Mouse (Mus musculus) kidney, adult 2 months (tissue): ENCODE data around the gene Ch25h. TPM values are rescaled to one million over a fixed set of nuclear protein-coding genes. Genes with fewer than 3 reads are reported as not detected.

Experiments
- DNase-seq: peaks from one replicate; pipeline ENCODE4 v3.0.0; 2021
- H3K27ac ChIP-seq: fragments of 200-500 bp; 2 replicates; pipeline ENCODE4 v1.5.1; 2012; ENCODE audit warnings: low read depth, low read length, control low read depth, inconsistent platforms; ENCODE audit not compliant: insufficient read depth
- H3K27me3 ChIP-seq: fragments of 200-500 bp; replicated peaks from 2 replicates; pipeline ENCODE4 v1.6.1; 2012; ENCODE audit warnings: mild to moderate bottlenecking, moderate library complexity, low read length, inconsistent platforms; ENCODE audit not compliant: control insufficient read depth, insufficient read depth
- H3K36me3 ChIP-seq: fragments of 200-500 bp; 2 replicates; pipeline ENCODE4 v1.6.1; 2012; ENCODE audit warnings: mild to moderate bottlenecking, moderate library complexity, low read length, inconsistent platforms; ENCODE audit not compliant: control insufficient read depth, insufficient read depth
- H3K4me1 ChIP-seq: fragments of 200-500 bp; 2 replicates; pipeline ENCODE4 v1.6.1; 2011; ENCODE audit warnings: low read length; ENCODE audit not compliant: control insufficient read depth, insufficient read depth
- H3K4me3 ChIP-seq: fragments of 200-500 bp; 2 replicates; pipeline ENCODE4 v1.5.1; 2011; ENCODE audit warnings: mild to moderate bottlenecking, low read depth, low read length, control low read depth; ENCODE audit not compliant: insufficient read depth
- CTCF ChIP-seq: fragments of 200-500 bp; conservative IDR thresholded peaks from 2 replicates; pipeline ENCODE4 v1.5.1; 2011; ENCODE audit warnings: low read depth, mild to moderate bottlenecking, control low read depth, low read length, moderate library complexity, mixed read lengths; ENCODE audit not compliant: insufficient read depth, insufficient read length
- POLR2A ChIP-seq: fragments of 200-500 bp; IDR thresholded peaks from one replicate; pipeline ENCODE4 v1.6.1; 2011; ENCODE audit warnings: low read depth, low read length, control low read depth
- WGBS: fragments of 180-500 bp; shearing (Covaris S2); methylation state at CpG from one replicate; pipeline ENCODE4 v1.1.7; 2018; 5-methylcytosine and 5-hydroxymethylcytosine counted together
- polyA plus RNA-seq: library from polyadenylated mRNA; depleted of rRNA; stranded (reverse); fragments of >200 nt; gene quantifications from 2 replicates; pipeline ENCODE4 v1.2.3, GENCODE M21; 2012

The Ch25h gene
- polyA plus RNA-seq, 1 experiment = 7.8 TPM

- H3K27ac ChIP-seq = no peak overlapping the region
- TF ChIP-seq POLR2A = no peak
- TF ChIP-seq CTCF = no peak
- no peaks in the 10 kb centered on the region for H3K27me3 ChIP-seq
- H3K4me1 ChIP-seq = peaks cover 1% of the 10 kb centered on the region; the same call in 1 of the 2 replicates
- peaks cover 7% of the 10 kb centered on the region for H3K36me3 ChIP-seq
- no peak for DNase-seq
- WGBS = 62% methylated on average over 5 of the region's 5 CpGs
- no peak overlapping the region for H3K4me3 ChIP-seq
Observed at GRCm38 (mm10) chr19:34510717-34511116, 35.8 kb upstream of the Ch25h start.

GRCm38 (mm10) chr19:34505161-34505721 is 30.3 kb upstream of the Ch25h start:
- Histone ChIP-seq H3K27ac (no peak overlapping the region), H3K4me3 (no peak overlapping the region), H3K4me1 (no peaks in the 10 kb centered on the region; the same call in 1 of the 2 replicates), H3K27me3 (no peaks in the 10 kb centered on the region), H3K36me3 (peaks cover 7% of the 10 kb centered on the region)
- TF ChIP-seq CTCF (no peak), POLR2A (no peak)
- WGBS = 57% methylated on average over 12 of the region's 12 CpGs
- no peak for DNase-seq

- Histone ChIP-seq H3K4me1 (peaks cover 2% of the 10 kb centered on the region; the same call in 1 of the 2 replicates), H3K27ac (no peak overlapping the region), H3K27me3 (no peaks in the 10 kb centered on the region), H3K4me3 (no peak overlapping the region), H3K36me3 (peaks cover 2% of the 10 kb centered on the region)
- peak; percentile 86 for DNase-seq
- WGBS = 31% methylated on average over 4 of the region's 4 CpGs
- TF ChIP-seq POLR2A = no peak
- TF ChIP-seq CTCF = peak; percentile 70
Observed at GRCm38 (mm10) chr19:34500763-34501162, 25.8 kb upstream of the Ch25h start.

GRCm38 (mm10) chr19:34496353-34496752 is 21.4 kb upstream of the Ch25h start:
- TF ChIP-seq POLR2A = no peak
- TF ChIP-seq CTCF = no peak
- H3K4me3 ChIP-seq = no peak overlapping the region
- peak; percentile 90 for DNase-seq
- peaks cover 6% of the 10 kb centered on the region for H3K36me3 ChIP-seq
- no peaks in the 10 kb centered on the region for H3K27me3 ChIP-seq
- H3K27ac ChIP-seq = no peak overlapping the region; the same call in 1 of the 2 replicates
- H3K4me1 ChIP-seq = peaks cover 4% of the 10 kb centered on the region; the same call in 1 of the 2 replicates
- 53% methylated on average over 1 of the region's 1 CpGs for WGBS

- no peaks in the 10 kb centered on the region for H3K27me3 ChIP-seq
- H3K4me1 ChIP-seq = peaks cover 4% of the 10 kb centered on the region; the same call in 1 of the 2 replicates
- peaks cover 5% of the 10 kb centered on the region for H3K36me3 ChIP-seq
- TF ChIP-seq CTCF (no peak), POLR2A (no peak)
- 95% methylated on average over 4 of the region's 4 CpGs for WGBS
- H3K27ac ChIP-seq = no peak overlapping the region
- DNase-seq = no peak
- H3K4me3 ChIP-seq = no peak overlapping the region
Observed at GRCm38 (mm10) chr19:34493859-34494258, 18.9 kb upstream of the Ch25h start.

- WGBS = 6% methylated on average over 4 of the region's 4 CpGs
- H3K4me3 ChIP-seq = no peak overlapping the region
- H3K27ac ChIP-seq = no peak overlapping the region
- no peaks in the 10 kb centered on the region for H3K36me3 ChIP-seq
- TF ChIP-seq POLR2A = no peak
- peak; percentile 38; the same call in 1 of the 2 replicates for TF ChIP-seq CTCF
- no peaks in the 10 kb centered on the region for H3K4me1 ChIP-seq
- peak; percentile 67 for DNase-seq
- H3K27me3 ChIP-seq = no peaks in the 10 kb centered on the region
Observed at GRCm38 (mm10) chr19:34483547-34483946, 8.6 kb upstream of the Ch25h start.

GRCm38 (mm10) chr19:34474228-34474990 is 555 bp downstream of the Ch25h start:
- H3K4me1 ChIP-seq = no peaks in the 10 kb centered on the region
- H3K4me3 ChIP-seq = peak overlapping the region; percentile 62
- no peak for DNase-seq
- TF ChIP-seq POLR2A = no peak
- TF ChIP-seq CTCF = no peak
- WGBS = 6% methylated on average over 49 of the region's 49 CpGs
- no peaks in the 10 kb centered on the region for H3K27me3 ChIP-seq
- H3K27ac ChIP-seq = peak overlapping the region; percentile 7; the same call in 1 of the 2 replicates
- no peaks in the 10 kb centered on the region for H3K36me3 ChIP-seq
